Mouse (Mus musculus): Measurements from ENCODE around the gene Mettl7a2. TPM values are rescaled to one million over a fixed set of nuclear protein-coding genes. Genes with fewer than 3 reads are reported as not detected.
"Not testable (repeated sequence)": the region's sequence is repeated elsewhere in the genome, so short reads cannot be mapped to it uniquely, and the experiment has no call there.

Mettl7a2 gene
- total and polyA plus RNA-seq, 2 experiments = 0.18 TPM; not detected in 1

GRCm38 (mm10) chr15:100321134-100321533 lies 31.9 kb upstream of the Mettl7a2 start:
- Histone ChIP-seq H3K79me2 (ENCODE audit: control insufficient read depth, insufficient read depth, low read length) (no peaks in the 10 kb centered on the region), H3K4me3 (ENCODE audit: insufficient read depth, low read depth, low read length) (no peak overlapping the region), H3K9ac (ENCODE audit: low read depth, low read length) (peak overlapping the region; percentile 51), H3K27ac (replicated peaks; ENCODE audit: insufficient read depth, low read depth, low read length) (peak overlapping the region; percentile 98), H3K36me3 (ENCODE audit: control insufficient read depth, insufficient read depth, low read length) (no peaks in the 10 kb centered on the region), H3K27me3 (ENCODE audit: control insufficient read depth, insufficient read depth, low read length) (no peaks in the 10 kb centered on the region), H3K4me1 (ENCODE audit: control insufficient read depth, insufficient read depth, low read length) (peaks cover 27% of the 10 kb centered on the region)
- TF ChIP-seq POLR2A (IDR thresholded peaks at IDR 0.05; ENCODE audit: extremely low read depth, insufficient read depth, low read length) (no peak), CTCF (IDR thresholded peaks at IDR 0.05; ENCODE audit: low read depth, low read length) (peak; percentile 91)
- DNase-seq (ENCODE audit: extremely low read depth, low read depth, low spot score) = peak; percentile 97
- 13% methylated on average over 5 of the region's 5 CpGs for WGBS

- H3K4me1 ChIP-seq (ENCODE audit: control insufficient read depth, insufficient read depth, low read length) = peaks cover 18% of the 10 kb centered on the region
- H3K27me3 ChIP-seq (ENCODE audit: control insufficient read depth, insufficient read depth, low read length) = no peaks in the 10 kb centered on the region
- no peaks in the 10 kb centered on the region for H3K36me3 ChIP-seq (ENCODE audit: control insufficient read depth, insufficient read depth, low read length)
- TF ChIP-seq CTCF (IDR thresholded peaks at IDR 0.05; ENCODE audit: low read depth, low read length) = no peak
- TF ChIP-seq POLR2A (IDR thresholded peaks at IDR 0.05; ENCODE audit: extremely low read depth, insufficient read depth, low read length) = no peak
- H3K4me3 ChIP-seq (ENCODE audit: insufficient read depth, low read depth, low read length) = no peak overlapping the region
- no peaks in the 10 kb centered on the region for H3K79me2 ChIP-seq (ENCODE audit: control insufficient read depth, insufficient read depth, low read length)
- no peak overlapping the region for H3K9ac ChIP-seq (ENCODE audit: low read depth, low read length)
- 60% methylated on average over 12 of the region's 12 CpGs for WGBS
- no peak overlapping the region for H3K27ac ChIP-seq (replicated peaks; ENCODE audit: insufficient read depth, low read depth, low read length)
- peak; percentile 64 for DNase-seq (ENCODE audit: extremely low read depth, low read depth, low spot score)
Observed at GRCm38 (mm10) chr15:100324021-100324591, 28.9 kb upstream of the Mettl7a2 start.

- 96% methylated on average over 3 of the region's 3 CpGs for WGBS
- Histone ChIP-seq H3K36me3 (ENCODE audit: control insufficient read depth, insufficient read depth, low read length) (no peaks in the 10 kb centered on the region), H3K4me3 (ENCODE audit: insufficient read depth, low read depth, low read length) (no peak overlapping the region), H3K79me2 (ENCODE audit: control insufficient read depth, insufficient read depth, low read length) (no peaks in the 10 kb centered on the region), H3K9ac (ENCODE audit: low read depth, low read length) (no peak overlapping the region), H3K27ac (replicated peaks; ENCODE audit: insufficient read depth, low read depth, low read length) (no peak overlapping the region), H3K27me3 (ENCODE audit: control insufficient read depth, insufficient read depth, low read length) (no peaks in the 10 kb centered on the region), H3K4me1 (ENCODE audit: control insufficient read depth, insufficient read depth, low read length) (peaks cover 7% of the 10 kb centered on the region)
- DNase-seq (ENCODE audit: extremely low read depth, low read depth, low spot score) = no peak
- TF ChIP-seq POLR2A (IDR thresholded peaks at IDR 0.05; ENCODE audit: extremely low read depth, insufficient read depth, low read length) (no peak), CTCF (IDR thresholded peaks at IDR 0.05; ENCODE audit: low read depth, low read length) (no peak)
Observed at GRCm38 (mm10) chr15:100325235-100325634, 27.8 kb upstream of the Mettl7a2 start.

- TF ChIP-seq CTCF (IDR thresholded peaks at IDR 0.05; ENCODE audit: low read depth, low read length) = peak; percentile 34; the same call in 1 of the 2 replicates
- H3K27ac ChIP-seq (replicated peaks; ENCODE audit: insufficient read depth, low read depth, low read length); H3K79me2 ChIP-seq (ENCODE audit: control insufficient read depth, insufficient read depth, low read length); H3K9ac ChIP-seq (ENCODE audit: low read depth, low read length); H3K27me3 ChIP-seq (ENCODE audit: control insufficient read depth, insufficient read depth, low read length); H3K4me1 ChIP-seq (ENCODE audit: control insufficient read depth, insufficient read depth, low read length); H3K4me3 ChIP-seq (ENCODE audit: insufficient read depth, low read depth, low read length); H3K36me3 ChIP-seq (ENCODE audit: control insufficient read depth, insufficient read depth, low read length); DNase-seq (ENCODE audit: extremely low read depth, low read depth, low spot score): not testable (repeated sequence)
- WGBS = 78% methylated on average over 4 of the region's 4 CpGs
Observed at GRCm38 (mm10) chr15:100328089-100328488, 24.9 kb upstream of the Mettl7a2 start.

GRCm38 (mm10) chr15:100329336-100329735 lies 23.7 kb upstream of the Mettl7a2 start:
- WGBS = 94% methylated on average over 10 of the region's 10 CpGs
- H3K27ac ChIP-seq (replicated peaks; ENCODE audit: insufficient read depth, low read depth, low read length); H3K79me2 ChIP-seq (ENCODE audit: control insufficient read depth, insufficient read depth, low read length); H3K27me3 ChIP-seq (ENCODE audit: control insufficient read depth, insufficient read depth, low read length); H3K4me1 ChIP-seq (ENCODE audit: control insufficient read depth, insufficient read depth, low read length); H3K4me3 ChIP-seq (ENCODE audit: insufficient read depth, low read depth, low read length); H3K9ac ChIP-seq (ENCODE audit: low read depth, low read length); DNase-seq (ENCODE audit: extremely low read depth, low read depth, low spot score); H3K36me3 ChIP-seq (ENCODE audit: control insufficient read depth, insufficient read depth, low read length): not testable (repeated sequence)

GRCm38 (mm10) chr15:100330739-100331138 lies 22.3 kb upstream of the Mettl7a2 start:
- H3K4me1 ChIP-seq (ENCODE audit: control insufficient read depth, insufficient read depth, low read length) = no peaks in the 10 kb centered on the region
- no peak for TF ChIP-seq POLR2A (IDR thresholded peaks at IDR 0.05; ENCODE audit: extremely low read depth, insufficient read depth, low read length)
- no peak for TF ChIP-seq CTCF (IDR thresholded peaks at IDR 0.05; ENCODE audit: low read depth, low read length)
- no peak overlapping the region for H3K4me3 ChIP-seq (ENCODE audit: insufficient read depth, low read depth, low read length)
- H3K79me2 ChIP-seq (ENCODE audit: control insufficient read depth, insufficient read depth, low read length) = no peaks in the 10 kb centered on the region
- WGBS = 93% methylated on average over 7 of the region's 7 CpGs
- no peak overlapping the region for H3K9ac ChIP-seq (ENCODE audit: low read depth, low read length)
- no peaks in the 10 kb centered on the region for H3K27me3 ChIP-seq (ENCODE audit: control insufficient read depth, insufficient read depth, low read length)
- DNase-seq (ENCODE audit: extremely low read depth, low read depth, low spot score) = no peak
- no peaks in the 10 kb centered on the region for H3K36me3 ChIP-seq (ENCODE audit: control insufficient read depth, insufficient read depth, low read length)
- no peak overlapping the region for H3K27ac ChIP-seq (replicated peaks; ENCODE audit: insufficient read depth, low read depth, low read length)

GRCm38 (mm10) chr15:100332077-100332961 lies 20.7 kb upstream of the Mettl7a2 start:
- DNase-seq (ENCODE audit: extremely low read depth, low read depth, low spot score); H3K27ac ChIP-seq (replicated peaks; ENCODE audit: insufficient read depth, low read depth, low read length): not testable (repeated sequence)
- WGBS = 29% methylated on average over 2 of the region's 10 CpGs

More at GRCm38 (mm10) chr15:100332077-100332961, 20.7 kb upstream of the Mettl7a2 start:
- H3K4me1 ChIP-seq (ENCODE audit: control insufficient read depth, insufficient read depth, low read length); H3K4me3 ChIP-seq (ENCODE audit: insufficient read depth, low read depth, low read length); H3K27me3 ChIP-seq (ENCODE audit: control insufficient read depth, insufficient read depth, low read length); H3K36me3 ChIP-seq (ENCODE audit: control insufficient read depth, insufficient read depth, low read length); H3K9ac ChIP-seq (ENCODE audit: low read depth, low read length); H3K79me2 ChIP-seq (ENCODE audit: control insufficient read depth, insufficient read depth, low read length): not testable (repeated sequence)
